Mouse (Mus musculus) testis, adult 2 months (tissue): Measurements from ENCODE around the gene Abcc10. TPM values are rescaled to one million over a fixed set of nuclear protein-coding genes. Genes with fewer than 3 reads are reported as not detected.

ENCODE experiments used
- H3K27ac ChIP-seq: fragments of 200-500 bp; 2 replicates; pipeline ENCODE4 v1.5.1; 2012; ENCODE audit warnings: low read depth, low read length; ENCODE audit not compliant: control insufficient read depth, insufficient read depth
- H3K27me3 ChIP-seq: fragments of 200-500 bp; 2 replicates; pipeline ENCODE4 v1.6.1; 2012; ENCODE audit warnings: mild to moderate bottlenecking, low read length, moderate library complexity; ENCODE audit not compliant: control insufficient read depth, insufficient read depth
- H3K36me3 ChIP-seq: fragments of 200-500 bp; 2 replicates; pipeline ENCODE4 v1.6.1; 2012; ENCODE audit warnings: mild to moderate bottlenecking, low read length; ENCODE audit not compliant: control insufficient read depth, insufficient read depth
- H3K4me1 ChIP-seq: fragments of 200-500 bp; 2 replicates; pipeline ENCODE4 v1.6.1; 2012; ENCODE audit warnings: low read length; ENCODE audit not compliant: control insufficient read depth, insufficient read depth
- H3K4me3 ChIP-seq: fragments of 200-500 bp; 2 replicates; pipeline ENCODE4 v1.5.1; 2012; ENCODE audit warnings: low read depth, mild to moderate bottlenecking, low read length, moderate library complexity, mixed read lengths; ENCODE audit not compliant: control insufficient read depth
- CTCF ChIP-seq: fragments of 200-500 bp; IDR thresholded peaks from 2 replicates; pipeline ENCODE4 v1.5.1; 2012; ENCODE audit warnings: low read depth, mild to moderate bottlenecking, inconsistent platforms, low read length, moderate library complexity; ENCODE audit not compliant: control insufficient read depth, insufficient read depth, insufficient replicate concordance
- POLR2A ChIP-seq: fragments of 200-500 bp; IDR thresholded peaks from 2 replicates; pipeline ENCODE4 v1.6.1; 2012; ENCODE audit warnings: low read depth, mild to moderate bottlenecking, inconsistent platforms, low read length, moderate library complexity; ENCODE audit not compliant: control insufficient read depth
- polyA plus RNA-seq: library from polyadenylated mRNA; depleted of rRNA; stranded (reverse); fragments of >200 nt; gene quantifications from 2 replicates; pipeline ENCODE4 v1.2.3, GENCODE M21; 2012; rRNA removed

Abcc10 gene
- 8.8 and 8.9 TPM in 2 replicates for polyA plus RNA-seq

DNA sequence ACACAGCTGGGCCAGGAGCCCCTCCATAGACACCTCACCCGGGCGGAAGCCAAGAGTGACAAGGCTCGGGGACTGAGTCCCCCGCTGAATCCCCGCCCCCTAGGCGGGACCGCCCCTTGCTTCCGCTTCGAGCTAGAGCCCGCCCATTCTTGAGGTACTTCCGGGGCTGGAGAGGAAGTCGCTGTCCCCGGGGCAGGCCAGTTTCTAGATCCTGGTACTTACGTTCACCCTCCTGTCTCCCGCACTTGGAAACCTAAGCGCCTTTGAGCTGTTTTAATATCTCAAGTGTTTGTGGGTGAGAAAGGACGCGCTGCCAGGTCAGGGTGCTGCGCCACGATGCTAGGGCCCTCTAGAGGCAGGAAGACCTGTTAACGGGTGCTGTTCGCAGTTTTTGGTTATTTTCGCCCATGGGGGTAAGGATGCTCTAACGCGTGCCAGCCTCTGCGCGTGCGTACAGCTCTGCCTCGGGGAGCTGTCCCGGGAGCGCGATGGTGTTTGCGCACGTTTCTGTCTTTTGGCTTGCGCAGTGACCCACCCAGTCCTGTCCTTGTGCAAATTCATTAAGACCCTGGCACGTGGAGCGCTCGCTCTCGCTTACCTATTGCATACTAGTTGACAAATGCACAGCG is at the start of gene Abcc10:
Gene Abcc10, minus strand, starts transcription at position 447 of the 629 bp plus-strand sequence.
- Histone ChIP-seq H3K27me3 (no peaks in the 10 kb centered on the region), H3K4me3 (peak within 1 kb of the TSS; percentile 89), H3K27ac (peak within 1 kb of the TSS; percentile 88), H3K36me3 (no peaks in the 10 kb centered on the region), H3K4me1 (peaks cover 3% of the 10 kb centered on the region)
- peak; percentile 12; the same call in 1 of the 2 replicates for TF ChIP-seq CTCF
- TF ChIP-seq POLR2A = peak; percentile 86

DNA sequence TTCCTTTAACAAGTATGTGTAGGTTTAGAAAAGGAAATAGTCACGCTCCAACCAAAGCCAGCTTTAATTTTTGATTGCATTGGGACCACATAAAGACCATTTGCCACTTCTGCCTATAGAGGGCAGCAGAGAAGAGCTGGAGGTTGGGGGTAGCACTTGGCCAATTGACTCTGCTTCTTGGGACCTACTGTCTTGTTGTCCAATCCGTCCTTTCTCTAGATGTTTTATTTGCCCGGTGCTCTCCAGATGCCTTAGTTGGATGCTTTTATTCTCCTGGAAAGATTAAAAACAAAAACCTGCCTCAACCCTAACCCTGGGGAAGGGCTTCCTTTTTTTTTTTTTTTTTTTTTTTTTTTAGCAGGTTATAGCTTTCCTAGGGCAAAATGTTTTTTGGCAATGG is 43.6 kb upstream of the Abcc10 start:
- TF ChIP-seq POLR2A = no peak
- TF ChIP-seq CTCF = no peak

DNA sequence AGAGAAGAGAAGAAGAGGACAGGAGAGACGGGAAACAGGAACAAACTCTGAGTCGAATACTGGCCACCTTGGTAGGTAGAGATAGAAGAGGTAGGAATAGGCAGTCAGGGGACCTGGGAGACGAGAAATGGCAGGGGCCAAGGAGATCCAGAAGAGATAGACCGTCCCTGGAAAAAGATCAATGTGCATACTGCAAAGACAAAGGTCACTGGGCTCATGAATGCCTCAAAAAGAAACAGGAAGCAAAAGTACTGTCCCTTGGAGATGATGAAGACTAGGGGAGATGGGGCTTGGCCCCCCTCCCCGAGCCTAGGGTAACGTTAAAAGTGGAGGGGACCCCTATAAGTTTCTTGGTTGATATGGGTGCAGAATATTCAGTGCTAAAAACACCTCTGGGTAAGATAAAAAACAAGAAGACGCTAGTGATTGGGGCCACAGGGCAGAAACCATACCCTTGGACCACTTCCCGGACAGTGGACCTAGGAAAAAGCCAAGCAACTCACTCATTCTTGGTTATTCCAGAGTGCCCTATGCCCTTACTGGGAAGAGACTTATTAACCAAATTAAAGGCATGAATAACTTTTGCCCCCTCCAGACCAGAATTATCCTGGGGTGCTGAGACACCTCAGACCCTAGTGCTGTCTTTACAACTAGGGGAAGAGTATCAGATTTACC is 23.0 kb upstream of the Abcc10 start:
- Histone ChIP-seq H3K27ac (no peak overlapping the region), H3K4me3 (no peak overlapping the region), H3K4me1 (no peaks in the 10 kb centered on the region), H3K27me3 (no peaks in the 10 kb centered on the region), H3K36me3 (no peaks in the 10 kb centered on the region)
- TF ChIP-seq CTCF (no peak), POLR2A (no peak)

More for the DNA sequence above, 43.6 kb upstream of the Abcc10 start:
- Histone ChIP-seq H3K27me3 (no peaks in the 10 kb centered on the region), H3K4me1 (no peaks in the 10 kb centered on the region; the same call in 1 of the 2 replicates), H3K4me3 (no peak overlapping the region), H3K27ac (no peak overlapping the region), H3K36me3 (no peaks in the 10 kb centered on the region)

DNA sequence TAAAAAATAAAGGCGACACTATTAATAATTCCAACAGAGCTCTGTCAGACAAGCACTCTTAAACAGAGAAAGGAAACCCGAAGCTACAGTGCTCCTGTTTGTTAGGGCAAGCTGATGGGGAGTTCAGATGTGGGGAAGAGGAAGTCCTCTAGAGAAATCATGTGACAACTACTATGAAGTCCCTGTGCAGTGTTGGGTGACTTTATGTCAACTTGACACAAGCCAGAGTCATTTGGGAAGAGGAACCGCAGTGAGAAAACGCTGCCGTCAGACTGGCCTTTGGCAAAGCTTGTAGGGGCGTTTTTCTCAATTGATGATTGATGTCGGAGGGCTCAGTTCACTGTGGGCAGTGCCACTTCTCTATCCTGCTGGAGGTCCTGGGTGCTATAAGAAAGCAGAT is 13.1 kb upstream of the Abcc10 start:
- H3K4me1 ChIP-seq = peaks cover 2% of the 10 kb centered on the region
- no peak overlapping the region for H3K4me3 ChIP-seq
- H3K36me3 ChIP-seq = no peaks in the 10 kb centered on the region
- H3K27me3 ChIP-seq = no peaks in the 10 kb centered on the region
- H3K27ac ChIP-seq = no peak overlapping the region
- TF ChIP-seq POLR2A (no peak), CTCF (no peak)

DNA sequence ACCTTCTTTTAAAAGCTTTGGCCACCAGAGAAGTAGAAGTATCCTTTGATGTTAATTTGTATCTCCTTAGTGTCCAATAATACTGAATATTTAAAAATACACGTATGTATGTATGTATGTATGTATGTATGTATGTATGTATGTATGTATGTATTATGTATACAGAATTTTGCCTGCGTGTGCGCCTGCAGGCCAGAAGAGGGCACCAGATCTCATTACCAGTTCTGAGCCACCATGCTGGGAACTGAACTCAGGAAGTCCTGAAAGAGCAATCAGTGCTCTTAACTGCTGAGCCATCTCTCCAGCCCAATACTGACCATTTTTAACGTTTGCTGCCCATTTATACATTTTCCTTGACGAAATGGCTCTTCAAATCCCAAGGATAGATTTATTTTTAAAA is 8.3 kb upstream of the Abcc10 start:
- Histone ChIP-seq H3K27me3 (no peaks in the 10 kb centered on the region), H3K36me3 (no peaks in the 10 kb centered on the region), H3K4me1 (peaks cover 2% of the 10 kb centered on the region; the same call in 1 of the 2 replicates), H3K4me3 (no peak overlapping the region), H3K27ac (no peak overlapping the region)
- no peak for TF ChIP-seq POLR2A
- peak; percentile 27; the same call in 1 of the 2 replicates for TF ChIP-seq CTCF

DNA sequence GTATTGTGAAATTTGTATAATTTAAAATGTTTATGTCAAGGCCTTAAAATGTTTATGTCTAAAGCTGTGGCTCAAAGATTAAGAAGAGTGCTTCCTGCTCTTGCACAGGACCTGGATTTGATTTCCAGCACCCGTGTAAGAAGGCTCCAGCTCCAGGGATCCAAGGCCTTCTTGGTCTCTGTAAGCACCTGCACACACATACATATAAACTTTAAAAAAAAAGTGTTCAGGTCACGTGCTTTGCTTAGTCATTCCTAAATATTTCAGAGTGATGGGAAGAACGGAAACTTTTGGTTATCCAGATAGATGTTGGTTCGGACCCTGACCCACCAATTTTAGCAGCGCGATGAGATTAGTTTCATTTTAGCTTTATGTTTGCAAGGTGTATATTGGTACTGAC is 571 bp upstream of the Abcc10 start:
- Histone ChIP-seq H3K4me1 (peaks cover 3% of the 10 kb centered on the region), H3K27ac (no peak overlapping the region), H3K36me3 (no peaks in the 10 kb centered on the region), H3K27me3 (no peaks in the 10 kb centered on the region), H3K4me3 (no peak overlapping the region)
- TF ChIP-seq CTCF (no peak), POLR2A (no peak)

DNA sequence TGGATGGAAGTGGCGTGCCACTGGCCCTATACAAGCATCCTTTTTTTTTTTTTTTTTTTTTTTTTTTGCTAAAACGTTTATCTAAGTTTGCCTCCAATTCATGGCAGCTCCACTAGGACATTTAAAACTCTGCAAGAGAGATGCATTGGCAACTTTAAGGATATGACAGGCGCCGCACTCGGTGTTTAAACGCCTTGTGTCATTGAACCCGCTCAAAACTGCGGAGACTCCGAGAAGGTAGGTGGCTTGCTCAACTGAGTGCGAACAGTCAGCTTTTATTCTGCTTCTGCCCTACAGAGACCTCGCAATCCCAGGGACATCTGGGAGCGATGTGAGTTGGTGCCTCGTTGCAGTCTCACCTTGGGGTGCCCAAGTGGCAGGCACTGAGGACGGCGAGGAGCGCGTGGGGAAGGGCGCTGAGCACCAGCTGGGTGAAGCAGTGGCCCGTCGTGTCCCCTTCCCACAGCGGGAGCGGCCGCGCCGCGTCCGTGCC is 693 bp downstream of the Abcc10 start:
- H3K4me1 ChIP-seq = peaks cover 3% of the 10 kb centered on the region
- H3K27ac ChIP-seq = peak overlapping the region; percentile 71
- H3K4me3 ChIP-seq = peak overlapping the region; percentile 89
- TF ChIP-seq POLR2A (no peak), CTCF (no peak)
- H3K27me3 ChIP-seq = no peaks in the 10 kb centered on the region
- no peaks in the 10 kb centered on the region for H3K36me3 ChIP-seq
